Mouse (Mus musculus): ENCODE results near the gene Mrpl19.
A peak's percentile ranks its signal among the peaks of the same experiment; 100 is the strongest.

Gene Mrpl19

GRCm38 (mm10) chr6:81965296-81966067 lies at the start of gene Mrpl19:
Mrpl19 (minus strand) TSS chr6:81965958.
- peak; percentile 74 to 85 for DNase-seq (ENCODE audit: low spot score in 2 of 2)

DNA sequence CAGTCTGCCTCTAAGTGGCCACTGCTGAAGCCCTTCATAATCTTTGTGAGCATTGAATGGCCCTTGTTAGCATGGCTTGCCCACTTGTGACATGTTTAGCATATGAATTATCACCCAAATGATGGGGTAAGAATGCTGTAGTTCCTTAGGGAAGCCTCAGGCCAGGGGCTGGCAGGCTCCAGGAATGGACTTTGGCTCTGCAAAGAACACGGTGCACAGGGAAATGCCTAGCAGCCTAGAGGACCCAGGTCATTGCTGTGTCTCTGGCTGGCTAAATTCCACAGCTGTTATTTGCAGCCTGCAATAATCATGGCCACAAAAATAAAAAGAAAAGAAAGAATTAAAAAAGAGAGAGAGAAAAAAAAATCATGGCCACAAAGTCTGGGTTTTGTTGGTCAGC lies 46.6 kb upstream of the Mrpl19 start:
- no peak for DNase-seq (ENCODE audit: low spot score in 2 of 2)

DNA sequence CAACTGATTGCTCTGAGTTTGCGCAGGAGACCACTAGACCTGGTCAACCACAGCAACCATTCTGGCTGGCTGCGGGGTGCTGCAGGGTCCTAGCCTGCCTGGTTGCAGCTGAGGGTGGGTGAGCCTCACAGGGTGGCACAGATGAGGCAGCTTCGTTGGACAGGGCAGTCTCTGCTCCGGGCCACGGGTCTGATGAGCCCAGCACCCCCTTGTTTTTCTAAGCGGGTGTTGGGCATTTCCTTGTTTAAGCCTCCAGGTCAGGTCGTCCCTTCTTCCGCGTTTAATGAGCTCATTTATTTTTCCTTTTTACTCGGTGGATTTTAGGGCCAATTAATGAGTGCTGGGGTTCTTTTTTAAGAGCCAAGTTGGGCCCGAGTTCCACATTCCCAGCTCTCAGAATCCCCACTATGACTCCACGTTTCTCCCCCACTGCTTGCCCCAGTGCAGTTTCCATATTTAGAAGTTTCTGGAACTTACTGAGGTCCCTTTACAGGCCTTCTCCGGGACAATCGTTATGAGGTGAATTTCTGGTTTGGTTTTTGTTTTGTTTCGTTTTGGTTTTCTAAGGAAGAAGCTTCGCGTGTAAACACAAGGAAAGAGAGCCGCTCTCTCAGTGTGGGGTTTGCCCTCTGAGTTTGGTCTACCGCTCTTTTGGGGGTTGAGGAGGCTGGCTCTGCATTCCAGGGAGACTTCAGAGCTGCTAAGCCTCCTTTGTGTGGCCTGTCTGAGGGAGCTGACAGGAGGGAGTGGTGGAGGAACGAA lies 24.5 kb upstream of the Mrpl19 start:
- DNase-seq (ENCODE audit: low spot score in 2 of 2) = no peak

- DNase-seq (ENCODE audit: low spot score in 2 of 2) = no peak
Measured at GRCm38 (mm10) chr6:81988341-81988740, 22.6 kb upstream of the Mrpl19 start.

DNA sequence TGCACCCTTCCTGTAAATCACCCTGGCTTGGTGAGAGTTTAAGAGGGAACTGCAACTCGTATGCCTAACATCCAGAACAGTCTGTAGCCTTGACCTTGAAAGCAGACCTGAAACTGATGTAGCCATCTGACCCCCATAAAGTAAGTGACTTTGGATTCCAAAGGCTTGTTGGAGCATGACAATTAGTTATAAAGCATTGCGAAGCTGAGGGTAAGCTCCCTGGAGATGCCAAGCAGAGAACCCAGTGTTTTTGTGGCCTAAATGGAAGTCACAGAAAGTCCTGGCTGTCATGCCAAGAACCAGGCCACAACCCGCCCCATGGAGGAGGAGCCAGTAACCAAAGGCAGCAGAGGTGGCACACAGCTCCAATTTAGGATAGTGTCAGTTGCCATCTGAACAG lies 21.8 kb upstream of the Mrpl19 start:
- DNase-seq (ENCODE audit: low spot score in 2 of 2) = no peak

GRCm38 (mm10) chr6:81987010-81987409 lies 21.3 kb upstream of the Mrpl19 start:
- peak; percentile 74 to 81 for DNase-seq (ENCODE audit: low spot score in 2 of 2)

GRCm38 (mm10) chr6:81986599-81986998 lies 20.8 kb upstream of the Mrpl19 start:
- no peak for DNase-seq (ENCODE audit: low spot score in 2 of 2)

- no peak for DNase-seq (ENCODE audit: low spot score in 2 of 2)
Measured at GRCm38 (mm10) chr6:81986171-81986570, 20.4 kb upstream of the Mrpl19 start.

- DNase-seq (ENCODE audit: low spot score in 2 of 2) = peak in 1 of 2 experiments; percentile 6
Measured at GRCm38 (mm10) chr6:81979286-81979685, 13.5 kb upstream of the Mrpl19 start.

DNA sequence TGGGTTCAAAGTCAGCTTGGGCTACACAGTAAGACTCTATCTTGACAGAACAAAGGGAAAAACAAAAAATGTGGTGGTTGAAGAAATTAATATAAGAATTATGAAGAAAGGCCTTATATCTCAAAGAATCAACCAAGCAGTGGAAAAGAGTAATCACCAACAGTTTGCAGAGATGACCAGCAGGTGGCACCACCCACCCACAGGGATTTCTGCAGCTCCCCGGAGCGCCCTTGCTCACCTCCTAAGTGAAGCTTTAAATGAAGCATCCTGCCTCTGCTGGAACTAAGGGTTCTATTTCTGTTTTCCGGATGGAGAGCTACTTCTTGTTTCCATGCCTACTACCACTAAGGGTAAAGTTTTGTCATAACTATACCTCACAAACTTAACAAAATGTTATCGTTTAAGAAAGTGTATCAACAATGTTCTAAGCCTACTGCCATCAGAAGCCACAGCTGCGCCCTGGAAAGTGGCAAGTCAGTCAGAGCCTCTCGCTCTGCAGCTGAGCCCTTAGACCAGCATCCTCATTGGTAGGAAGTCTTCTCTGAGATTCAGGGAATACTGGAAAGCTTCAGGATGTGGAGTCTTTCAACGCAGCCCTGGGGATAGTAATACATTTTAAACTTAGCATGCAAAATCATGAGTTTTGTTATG lies 10.3 kb upstream of the Mrpl19 start:
- DNase-seq (ENCODE audit: low spot score in 2 of 2) = peak; percentile 60 to 78

GRCm38 (mm10) chr6:81972595-81972994 lies 6.8 kb upstream of the Mrpl19 start:
- DNase-seq (ENCODE audit: low spot score in 2 of 2) = no peak

DNA sequence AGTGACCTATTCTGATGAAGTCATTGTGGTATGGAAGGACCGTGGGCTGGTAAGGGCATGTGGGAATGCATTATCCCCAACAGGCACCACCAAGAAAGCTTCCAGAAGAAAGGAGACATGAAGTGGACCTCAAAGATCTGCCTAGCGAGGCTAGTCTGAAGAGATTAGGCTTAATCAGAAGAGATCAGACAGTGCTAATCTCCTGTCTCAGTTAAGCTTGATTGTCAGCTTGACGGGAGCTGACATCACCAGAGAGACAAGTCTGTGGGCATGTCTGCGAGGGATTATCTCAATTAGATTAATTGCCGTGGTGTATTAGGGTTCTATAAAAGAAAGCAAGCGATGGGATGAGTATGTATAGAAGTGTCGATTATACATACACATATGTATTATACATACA lies 5.4 kb upstream of the Mrpl19 start:
- DNase-seq (ENCODE audit: low spot score in 2 of 2) = no peak

DNA sequence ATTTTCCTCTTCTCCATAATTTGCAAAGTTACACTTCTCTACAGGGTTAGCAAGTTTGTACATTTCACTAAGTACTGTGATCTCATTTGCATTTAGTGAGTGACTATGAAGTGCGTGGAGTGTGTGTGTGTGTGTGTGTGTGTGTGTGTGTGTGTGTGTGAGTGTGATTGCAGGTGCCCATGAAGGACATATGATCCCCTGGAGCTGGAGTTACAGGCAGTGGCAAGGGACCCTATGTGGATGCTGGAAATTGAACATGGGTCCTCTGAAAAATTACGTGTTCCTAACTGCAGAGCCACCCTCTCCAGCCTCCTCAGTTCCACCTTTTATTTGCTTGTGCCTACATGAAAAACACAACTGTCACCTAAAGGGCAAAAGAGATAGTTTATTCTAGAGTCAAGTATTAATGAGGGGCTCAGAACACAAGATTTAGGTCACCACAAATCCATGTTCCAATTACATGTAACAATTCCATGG lies 348 bp upstream of the Mrpl19 start:
- no peak for DNase-seq (ENCODE audit: low spot score in 2 of 2)

DNA sequence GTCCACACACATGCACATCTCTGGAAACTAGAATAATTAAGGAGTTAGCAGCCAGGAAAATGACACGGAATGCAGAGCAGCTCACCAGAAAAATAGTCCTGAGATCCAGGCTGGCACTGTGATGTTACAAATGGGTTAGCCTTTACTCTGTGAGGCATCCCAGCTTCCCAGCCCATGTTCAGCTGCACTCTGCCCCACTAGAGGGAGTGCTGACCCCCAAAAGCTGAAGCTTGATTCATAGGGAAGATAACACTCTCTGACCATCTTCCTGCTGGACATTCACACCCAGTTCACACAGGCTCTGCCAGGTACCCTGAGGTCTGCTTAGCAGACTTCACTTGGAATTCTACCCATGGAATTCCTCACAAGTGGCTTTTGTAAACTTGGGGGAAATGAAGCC lies 5.5 kb downstream of the Mrpl19 start:
- no peak for DNase-seq (ENCODE audit: low spot score in 2 of 2)

DNA sequence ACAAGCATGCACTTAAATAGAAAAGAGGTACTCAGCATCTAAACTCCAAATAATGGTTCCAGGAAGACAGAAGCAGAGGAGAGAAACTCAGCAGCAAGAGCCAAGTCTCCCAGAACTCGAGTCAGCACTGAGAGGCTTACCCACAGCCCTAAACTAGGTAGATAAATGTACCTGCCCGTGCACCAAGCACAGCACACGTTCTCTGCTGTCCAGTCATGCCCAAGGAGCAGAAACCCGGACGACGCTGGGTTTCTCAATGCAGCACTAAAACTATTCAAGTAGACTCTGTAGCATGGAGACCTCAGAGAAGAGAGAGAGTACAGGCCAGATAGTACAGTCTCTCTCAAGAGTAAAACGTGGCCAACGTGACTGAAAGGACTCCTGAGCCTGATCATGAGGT lies 5.9 kb downstream of the Mrpl19 start:
- no peak for DNase-seq (ENCODE audit: low spot score in 2 of 2)

DNA sequence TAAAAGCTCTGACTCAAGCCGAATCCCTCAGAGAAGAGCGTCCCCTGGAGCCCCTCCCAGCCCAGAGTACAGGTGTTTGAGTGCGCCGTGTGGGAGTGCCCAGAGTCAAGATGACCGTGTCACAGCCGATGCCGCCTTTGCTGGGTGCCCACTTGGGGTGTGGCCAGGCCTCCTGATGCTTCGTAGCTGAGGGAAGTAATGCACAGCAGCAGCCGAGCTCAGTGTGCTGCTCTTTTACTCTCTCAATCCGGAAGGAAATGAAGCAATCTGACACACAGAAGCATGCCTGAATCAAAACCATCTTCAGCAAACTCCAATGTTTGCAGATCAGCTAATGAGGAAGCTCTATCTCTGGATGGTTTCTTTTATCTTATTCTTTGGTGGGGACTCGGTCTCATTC lies 7.8 kb downstream of the Mrpl19 start:
- DNase-seq (ENCODE audit: low spot score in 2 of 2) = no peak

DNA sequence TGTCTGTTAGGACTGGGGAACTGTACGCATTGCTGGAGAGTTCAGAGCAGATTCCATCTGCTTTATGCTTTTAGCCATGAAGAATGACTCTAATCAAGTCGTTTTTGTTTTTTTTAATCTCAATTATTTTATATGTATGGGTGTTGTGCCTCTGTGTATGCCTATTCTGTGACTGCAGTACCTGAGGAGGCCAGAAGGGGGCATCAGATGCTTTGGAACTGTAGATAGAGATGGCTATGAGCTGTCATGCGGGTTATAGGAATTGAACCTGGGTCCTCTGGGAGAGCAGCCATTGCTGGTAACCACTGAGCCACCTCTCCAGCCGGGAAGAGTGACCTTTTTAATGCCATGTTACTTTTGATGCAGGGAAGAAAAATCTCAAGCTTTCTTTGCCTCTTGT lies 9.4 kb downstream of the Mrpl19 start:
- peak in 1 of 2 experiments; percentile 19 for DNase-seq (ENCODE audit: low spot score in 2 of 2)

- no peak for DNase-seq (ENCODE audit: low spot score in 2 of 2)
Measured at GRCm38 (mm10) chr6:81955133-81955532, 10.6 kb downstream of the Mrpl19 start.

- no peak for DNase-seq (ENCODE audit: low spot score in 2 of 2)
Measured at GRCm38 (mm10) chr6:81946906-81947305, 18.9 kb downstream of the Mrpl19 start.

GRCm38 (mm10) chr6:81944432-81944831 lies 21.3 kb downstream of the Mrpl19 start:
- DNase-seq (ENCODE audit: low spot score in 2 of 2) = no peak

DNA sequence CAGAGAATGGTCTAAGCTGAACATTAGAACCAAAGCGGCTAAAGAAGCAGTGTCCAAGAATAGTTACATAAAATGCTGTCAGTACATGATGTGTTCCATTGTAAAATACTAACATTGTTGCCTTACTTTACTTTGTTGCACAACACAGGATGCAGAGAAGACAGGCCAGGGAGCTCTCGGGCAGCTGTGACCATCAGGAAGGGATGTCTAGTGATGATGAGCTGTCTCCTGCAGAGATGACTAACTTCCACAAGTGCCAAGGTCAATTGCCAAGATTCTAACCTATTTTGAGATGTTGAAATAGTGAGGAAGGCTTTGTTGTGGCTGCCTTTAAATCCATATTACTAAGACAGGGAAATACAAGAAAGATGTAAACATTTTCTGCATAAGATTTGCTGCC lies 22.5 kb downstream of the Mrpl19 start:
- no peak for DNase-seq (ENCODE audit: low spot score in 2 of 2)

GRCm38 (mm10) chr6:81941718-81942117 lies 24.0 kb downstream of the Mrpl19 start:
- DNase-seq (ENCODE audit: low spot score in 2 of 2) = no peak

GRCm38 (mm10) chr6:81933281-81933680 lies 32.5 kb downstream of the Mrpl19 start:
- DNase-seq (ENCODE audit: low spot score in 2 of 2) = no peak
